Mouse (Mus musculus): ENCODE measurements around the gene Lmod3. TPM values are rescaled to one million over a fixed set of nuclear protein-coding genes. Genes with fewer than 3 reads are reported as not detected.

The Lmod3 gene
- polyA plus RNA-seq, 1 experiment = not detected

DNA sequence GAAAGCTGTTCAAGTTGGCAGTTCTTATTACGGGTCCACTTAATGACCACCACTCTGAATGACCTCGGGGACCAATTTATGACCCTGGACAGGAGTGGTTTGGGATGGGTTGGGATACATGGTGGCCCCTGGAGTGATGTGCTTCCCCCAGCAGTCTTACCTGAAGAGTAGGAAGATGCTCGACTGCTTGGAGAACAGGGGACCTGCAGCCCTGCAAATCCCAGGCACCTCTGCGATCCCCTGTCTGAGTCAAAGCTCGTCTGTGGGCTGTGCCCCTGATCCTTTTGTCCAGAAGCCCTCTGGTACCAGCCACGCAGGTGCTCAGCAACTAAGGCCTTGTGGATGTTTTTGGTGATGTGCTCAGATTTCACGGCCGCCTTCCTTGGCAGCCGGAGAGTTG, 42.9 kb upstream of the Lmod3 start:
- Histone ChIP-seq H3K4me1 (ENCODE audit: control insufficient read depth, insufficient read depth, low read length) (no peaks in the 10 kb centered on the region), H3K9me3 (replicated peaks; ENCODE audit: control insufficient read depth, insufficient read depth, low read length, poor library complexity, severe bottlenecking) (no peaks in the 10 kb centered on the region), H3K27me3 (ENCODE audit: control insufficient read depth, insufficient read depth, low read length, poor library complexity, severe bottlenecking) (no peaks in the 10 kb centered on the region), H3K4me3 (ENCODE audit: low read depth, low read length) (no peak overlapping the region), H3K27ac (ENCODE audit: insufficient read depth, low read length) (no peak overlapping the region), H3K9ac (ENCODE audit: low read depth, poor library complexity, severe bottlenecking) (no peak overlapping the region), H3K36me3 (ENCODE audit: control insufficient read depth, insufficient read depth, low read length, poor library complexity, severe bottlenecking) (no peaks in the 10 kb centered on the region)
- TF ChIP-seq CTCF (IDR thresholded peaks at IDR 0.05; ENCODE audit: low read depth, low read length) (no peak), EP300 (IDR thresholded peaks at IDR 0.05; ENCODE audit: insufficient read depth, low read depth, low read length) (no peak), POLR2A (IDR thresholded peaks at IDR 0.05; ENCODE audit: insufficient read depth, low read length) (no peak)

DNA sequence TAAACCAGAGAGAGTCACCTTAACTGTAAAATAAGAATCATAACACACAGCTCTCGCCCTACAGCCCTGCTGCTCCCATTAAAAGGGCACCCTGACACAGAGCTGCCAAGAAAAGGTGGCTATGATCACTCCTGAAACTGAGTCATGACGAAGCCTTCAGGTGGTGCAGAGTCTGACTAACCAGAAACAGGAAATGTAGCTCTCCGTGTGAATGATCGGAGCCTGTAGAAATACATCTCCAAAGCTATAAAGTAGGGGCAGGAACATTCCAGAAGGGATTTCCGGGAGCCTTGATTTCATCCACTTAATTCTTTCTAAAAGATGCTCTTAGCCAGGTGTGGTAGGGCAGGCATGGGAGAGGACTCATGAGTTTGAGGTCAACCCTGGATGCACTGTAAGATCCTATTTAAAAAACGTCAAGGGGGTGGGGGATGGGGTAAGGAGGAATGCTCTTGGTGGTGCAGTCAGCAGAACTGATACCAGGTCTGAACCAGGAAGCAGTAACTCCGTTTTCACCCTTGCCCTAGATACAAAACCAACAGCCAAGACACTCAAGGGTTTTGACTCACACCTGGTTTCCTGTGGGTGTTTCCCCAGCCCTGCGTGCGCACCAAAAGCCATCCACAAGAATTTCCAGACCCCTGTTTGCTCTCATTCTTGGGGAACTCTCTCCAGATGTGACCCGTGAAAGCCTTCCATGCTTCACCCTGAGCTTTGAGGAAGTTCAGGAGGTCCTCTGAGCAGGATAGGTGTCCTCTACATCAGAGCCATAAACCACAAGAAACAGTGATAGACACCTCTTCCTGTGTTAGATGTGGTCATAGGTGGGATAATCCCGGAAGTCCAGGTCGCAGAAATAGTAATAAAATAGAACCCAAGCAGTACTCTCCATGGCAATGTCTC, 41.4 kb upstream of the Lmod3 start:
- no peaks in the 10 kb centered on the region for H3K27me3 ChIP-seq (ENCODE audit: control insufficient read depth, insufficient read depth, low read length, poor library complexity, severe bottlenecking)
- H3K36me3 ChIP-seq (ENCODE audit: control insufficient read depth, insufficient read depth, low read length, poor library complexity, severe bottlenecking) = no peaks in the 10 kb centered on the region
- no peak overlapping the region for H3K9ac ChIP-seq (ENCODE audit: low read depth, poor library complexity, severe bottlenecking)
- H3K4me3 ChIP-seq (ENCODE audit: low read depth, low read length) = no peak overlapping the region
- H3K27ac ChIP-seq (ENCODE audit: insufficient read depth, low read length) = no peak overlapping the region
- H3K9me3 ChIP-seq (replicated peaks; ENCODE audit: control insufficient read depth, insufficient read depth, low read length, poor library complexity, severe bottlenecking) = no peaks in the 10 kb centered on the region
- H3K4me1 ChIP-seq (ENCODE audit: control insufficient read depth, insufficient read depth, low read length) = no peaks in the 10 kb centered on the region
- TF ChIP-seq CTCF (IDR thresholded peaks at IDR 0.05; ENCODE audit: low read depth, low read length) (no peak), POLR2A (IDR thresholded peaks at IDR 0.05; ENCODE audit: insufficient read depth, low read length) (no peak), EP300 (IDR thresholded peaks at IDR 0.05; ENCODE audit: insufficient read depth, low read depth, low read length) (no peak)

DNA sequence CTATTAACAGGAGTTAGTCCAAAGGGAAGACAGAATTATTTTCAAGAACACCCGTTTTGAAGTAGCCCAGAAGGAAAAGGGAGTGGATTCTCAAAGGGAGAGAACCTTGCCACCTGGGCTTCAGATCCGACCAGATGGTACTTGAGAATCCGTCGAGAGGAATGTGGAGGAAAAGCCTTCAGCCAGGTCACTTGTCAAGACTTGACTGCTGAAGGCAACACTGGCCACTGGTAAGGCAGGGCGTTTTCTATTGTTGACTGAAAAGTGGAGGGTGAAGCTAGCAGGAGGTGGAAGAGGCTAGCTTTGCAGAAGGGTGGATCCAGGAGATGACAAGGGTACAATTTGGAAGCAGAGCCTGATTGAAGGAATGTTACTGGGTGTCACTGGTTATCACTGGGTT, 40.3 kb upstream of the Lmod3 start:
- H3K4me3 ChIP-seq (ENCODE audit: low read depth, low read length) = no peak overlapping the region
- no peaks in the 10 kb centered on the region for H3K4me1 ChIP-seq (ENCODE audit: control insufficient read depth, insufficient read depth, low read length)
- no peaks in the 10 kb centered on the region for H3K36me3 ChIP-seq (ENCODE audit: control insufficient read depth, insufficient read depth, low read length, poor library complexity, severe bottlenecking)
- H3K27me3 ChIP-seq (ENCODE audit: control insufficient read depth, insufficient read depth, low read length, poor library complexity, severe bottlenecking) = no peaks in the 10 kb centered on the region
- no peak overlapping the region for H3K27ac ChIP-seq (ENCODE audit: insufficient read depth, low read length)
- TF ChIP-seq EP300 (IDR thresholded peaks at IDR 0.05; ENCODE audit: insufficient read depth, low read depth, low read length) = no peak
- no peak for TF ChIP-seq POLR2A (IDR thresholded peaks at IDR 0.05; ENCODE audit: insufficient read depth, low read length)
- TF ChIP-seq CTCF (IDR thresholded peaks at IDR 0.05; ENCODE audit: low read depth, low read length) = no peak
- H3K9me3 ChIP-seq (replicated peaks; ENCODE audit: control insufficient read depth, insufficient read depth, low read length, poor library complexity, severe bottlenecking) = no peaks in the 10 kb centered on the region
- H3K9ac ChIP-seq (ENCODE audit: low read depth, poor library complexity, severe bottlenecking) = no peak overlapping the region

DNA sequence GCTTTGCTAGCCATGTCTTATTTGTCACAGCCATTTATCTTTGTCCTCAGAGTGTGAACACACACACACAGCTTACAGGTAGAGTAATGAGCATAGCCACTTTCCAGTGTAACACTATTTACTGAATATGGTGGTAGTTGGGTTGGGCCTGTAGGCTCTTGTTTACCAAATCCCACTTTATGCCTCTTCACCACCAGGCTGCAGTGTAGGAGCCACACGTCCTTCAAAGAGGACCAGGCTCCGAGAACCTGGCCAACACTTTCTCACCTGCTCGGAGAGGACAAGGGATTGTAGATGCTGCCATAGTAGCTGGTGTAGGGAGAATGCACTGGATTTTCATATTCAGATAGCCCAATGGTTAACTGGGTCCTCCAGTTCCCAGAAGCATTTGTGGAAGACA, 39.5 kb upstream of the Lmod3 start:
- no peak overlapping the region for H3K9ac ChIP-seq (ENCODE audit: low read depth, poor library complexity, severe bottlenecking)
- no peaks in the 10 kb centered on the region for H3K27me3 ChIP-seq (ENCODE audit: control insufficient read depth, insufficient read depth, low read length, poor library complexity, severe bottlenecking)
- H3K4me3 ChIP-seq (ENCODE audit: low read depth, low read length) = no peak overlapping the region
- H3K27ac ChIP-seq (ENCODE audit: insufficient read depth, low read length) = no peak overlapping the region
- no peaks in the 10 kb centered on the region for H3K9me3 ChIP-seq (replicated peaks; ENCODE audit: control insufficient read depth, insufficient read depth, low read length, poor library complexity, severe bottlenecking)
- H3K4me1 ChIP-seq (ENCODE audit: control insufficient read depth, insufficient read depth, low read length) = no peaks in the 10 kb centered on the region
- no peaks in the 10 kb centered on the region for H3K36me3 ChIP-seq (ENCODE audit: control insufficient read depth, insufficient read depth, low read length, poor library complexity, severe bottlenecking)
- no peak for TF ChIP-seq EP300 (IDR thresholded peaks at IDR 0.05; ENCODE audit: insufficient read depth, low read depth, low read length)
- no peak for TF ChIP-seq CTCF (IDR thresholded peaks at IDR 0.05; ENCODE audit: low read depth, low read length)
- no peak for TF ChIP-seq POLR2A (IDR thresholded peaks at IDR 0.05; ENCODE audit: insufficient read depth, low read length)

DNA sequence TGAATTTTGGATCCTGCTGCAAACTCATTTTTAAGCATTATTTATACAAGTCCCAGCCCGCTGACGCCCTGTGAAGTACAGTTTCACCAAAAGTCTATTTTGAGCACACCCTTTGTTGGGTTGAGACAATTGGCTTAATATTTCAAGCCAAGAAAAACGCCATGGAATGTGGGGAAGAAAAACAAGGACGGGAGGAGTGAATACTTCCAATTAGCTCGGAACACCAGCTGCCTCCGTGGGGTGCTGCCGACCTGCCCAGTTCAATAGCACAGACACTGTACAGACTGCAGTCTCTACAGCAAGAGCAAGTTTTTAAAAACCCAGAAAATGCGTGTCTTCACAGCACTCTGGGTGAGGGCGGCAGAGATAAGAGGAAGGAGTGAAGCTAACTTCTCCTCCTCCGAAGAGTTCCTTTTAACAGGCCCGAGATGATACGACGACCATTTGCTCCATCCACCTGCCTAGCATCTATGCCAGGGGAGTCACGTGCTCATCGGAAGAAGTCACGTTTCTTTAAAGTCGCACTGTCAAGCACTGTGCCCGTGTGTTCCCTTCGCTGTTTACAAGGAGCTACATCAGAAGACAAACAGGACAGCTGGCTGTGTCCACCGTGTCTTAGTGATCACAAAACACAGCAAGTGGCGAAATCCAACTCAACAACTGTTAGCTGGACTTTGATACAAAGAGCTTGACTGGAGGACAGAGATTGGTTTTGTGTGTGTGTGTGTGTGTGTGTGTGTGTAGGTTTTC, 38.8 kb upstream of the Lmod3 start:
- TF ChIP-seq CTCF (IDR thresholded peaks at IDR 0.05; ENCODE audit: low read depth, low read length) (no peak), EP300 (IDR thresholded peaks at IDR 0.05; ENCODE audit: insufficient read depth, low read depth, low read length) (no peak), POLR2A (IDR thresholded peaks at IDR 0.05; ENCODE audit: insufficient read depth, low read length) (no peak)
- no peak overlapping the region for H3K27ac ChIP-seq (ENCODE audit: insufficient read depth, low read length)
- no peaks in the 10 kb centered on the region for H3K9me3 ChIP-seq (replicated peaks; ENCODE audit: control insufficient read depth, insufficient read depth, low read length, poor library complexity, severe bottlenecking)
- H3K4me1 ChIP-seq (ENCODE audit: control insufficient read depth, insufficient read depth, low read length) = no peaks in the 10 kb centered on the region
- no peaks in the 10 kb centered on the region for H3K36me3 ChIP-seq (ENCODE audit: control insufficient read depth, insufficient read depth, low read length, poor library complexity, severe bottlenecking)
- no peak overlapping the region for H3K4me3 ChIP-seq (ENCODE audit: low read depth, low read length)
- no peaks in the 10 kb centered on the region for H3K27me3 ChIP-seq (ENCODE audit: control insufficient read depth, insufficient read depth, low read length, poor library complexity, severe bottlenecking)
- H3K9ac ChIP-seq (ENCODE audit: low read depth, poor library complexity, severe bottlenecking) = no peak overlapping the region

DNA sequence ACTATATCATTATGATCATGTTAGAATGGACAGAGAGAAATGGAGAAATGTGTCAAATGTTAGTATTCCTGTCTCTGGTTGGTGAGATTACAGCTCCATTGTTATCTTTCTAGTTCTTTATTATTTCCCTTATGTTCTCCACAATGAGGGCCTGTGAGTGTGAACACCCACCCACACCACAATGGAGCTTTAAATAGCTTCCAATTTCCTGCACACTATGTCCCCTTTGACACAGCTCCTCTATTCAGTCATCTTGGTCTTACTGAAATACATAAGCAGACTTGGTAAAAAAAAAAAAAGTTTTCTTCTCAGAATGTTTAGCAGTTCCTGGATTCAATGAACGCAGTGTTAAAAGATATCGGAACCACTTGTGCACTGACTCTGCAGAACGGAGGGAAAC, 38.1 kb upstream of the Lmod3 start:
- TF ChIP-seq CTCF (IDR thresholded peaks at IDR 0.05; ENCODE audit: low read depth, low read length) (no peak), EP300 (IDR thresholded peaks at IDR 0.05; ENCODE audit: insufficient read depth, low read depth, low read length) (no peak), POLR2A (IDR thresholded peaks at IDR 0.05; ENCODE audit: insufficient read depth, low read length) (no peak)
- Histone ChIP-seq H3K4me3 (ENCODE audit: low read depth, low read length) (no peak overlapping the region), H3K36me3 (ENCODE audit: control insufficient read depth, insufficient read depth, low read length, poor library complexity, severe bottlenecking) (no peaks in the 10 kb centered on the region), H3K27me3 (ENCODE audit: control insufficient read depth, insufficient read depth, low read length, poor library complexity, severe bottlenecking) (no peaks in the 10 kb centered on the region), H3K27ac (ENCODE audit: insufficient read depth, low read length) (no peak overlapping the region), H3K9ac (ENCODE audit: low read depth, poor library complexity, severe bottlenecking) (no peak overlapping the region), H3K9me3 (replicated peaks; ENCODE audit: control insufficient read depth, insufficient read depth, low read length, poor library complexity, severe bottlenecking) (no peaks in the 10 kb centered on the region), H3K4me1 (ENCODE audit: control insufficient read depth, insufficient read depth, low read length) (no peaks in the 10 kb centered on the region)

All from ES-Bruce4 (cell line).